Mouse (Mus musculus) spleen, postnatal 14 days (tissue): ENCODE data around the gene Tmem123.

Experiments used
- DNase-seq, 2 experiments: peaks; one replicate each; pipeline ENCODE4 v3.0.0; 2021 to 2022; ENCODE audit warnings: low spot score in 2 of 2

The Tmem123 gene

DNA sequence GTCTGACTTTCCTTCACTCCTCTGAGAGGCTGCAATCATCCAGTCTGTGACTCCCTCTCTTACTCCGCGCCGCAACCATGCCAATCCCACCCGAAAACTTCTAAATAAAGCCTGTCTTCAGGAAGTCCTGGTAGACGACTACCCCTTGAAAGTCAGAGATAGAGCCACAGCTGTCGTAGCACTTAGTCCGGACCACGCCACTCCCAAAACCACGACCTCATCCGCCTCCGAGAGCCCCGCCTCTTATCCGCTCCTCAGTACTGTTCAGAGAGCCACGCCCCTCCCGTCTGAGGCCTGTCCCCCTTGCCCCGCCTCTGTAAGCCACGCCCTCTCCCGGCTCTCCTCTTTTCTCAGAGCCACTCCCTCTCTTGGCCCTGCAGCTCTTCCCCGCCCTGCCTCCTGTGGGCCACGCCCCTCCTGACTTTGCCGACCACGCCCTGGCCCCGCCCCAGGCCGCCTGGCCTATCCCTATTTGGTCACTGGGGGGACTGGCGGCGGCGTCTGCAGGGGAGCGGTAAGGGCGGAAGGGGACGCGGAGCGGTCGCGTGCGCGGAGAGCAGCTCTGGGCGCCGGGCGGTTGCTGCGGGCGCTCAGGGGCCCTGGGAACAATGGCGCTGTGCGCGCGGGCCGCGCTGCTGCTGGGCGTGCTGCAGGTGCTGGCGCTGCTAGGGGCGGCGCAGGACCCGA lies at the start of gene Tmem123:
Tmem123 (plus strand) TSS at position 428 of the 687 bp plus-strand sequence.
- peak; percentile 99 for DNase-seq

GRCm38 (mm10) chr9:7714062-7714907 lies 49.6 kb upstream of the Tmem123 start:
- DNase-seq = peak in 1 of 2 experiments; percentile 24

- DNase-seq = no peak
These were observed 49.0 kb upstream of the Tmem123 start for GRCm38 (mm10) chr9:7714908-7715175.

DNA sequence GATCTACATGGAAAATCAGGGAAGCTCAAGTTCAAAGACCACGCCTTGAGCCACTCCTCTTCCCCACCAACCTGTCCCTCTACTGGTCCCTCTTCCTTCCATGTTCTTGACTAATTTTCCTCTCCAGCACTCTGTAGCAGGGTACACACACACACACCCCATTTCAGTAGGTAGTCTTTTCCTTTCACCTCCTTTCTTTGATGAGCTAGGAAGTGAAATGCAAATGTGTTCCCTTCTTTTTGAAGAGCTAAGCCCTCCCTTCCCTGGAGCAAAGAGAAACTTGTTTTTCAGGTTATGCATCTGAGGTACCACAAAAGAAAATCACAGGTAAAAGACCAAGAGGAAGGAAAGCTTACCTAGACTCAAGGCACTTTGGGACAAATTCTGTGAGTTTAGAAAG lies 42.3 kb upstream of the Tmem123 start:
- no peak for DNase-seq

GRCm38 (mm10) chr9:7728997-7729396 lies 34.8 kb upstream of the Tmem123 start:
- no peak for DNase-seq

DNA sequence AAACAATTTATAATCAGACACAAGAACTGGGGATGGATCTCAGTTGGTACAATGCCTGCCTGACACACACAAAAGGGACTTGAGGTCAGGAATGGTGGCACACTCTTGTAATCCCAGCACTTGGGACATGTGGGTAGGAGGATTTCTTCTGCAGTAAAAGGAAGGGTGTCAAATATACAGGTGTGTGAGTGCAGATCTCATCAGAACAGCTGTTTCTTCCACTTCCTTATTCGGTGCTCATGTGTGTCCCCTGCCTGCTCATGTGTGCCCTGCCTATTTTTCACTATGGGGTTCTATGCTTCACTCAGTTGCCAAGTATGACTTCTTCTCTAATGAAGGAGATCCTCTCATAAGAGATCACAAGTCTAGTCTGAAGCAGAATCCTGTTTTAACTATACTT lies 21.1 kb upstream of the Tmem123 start:
- no peak for DNase-seq

DNA sequence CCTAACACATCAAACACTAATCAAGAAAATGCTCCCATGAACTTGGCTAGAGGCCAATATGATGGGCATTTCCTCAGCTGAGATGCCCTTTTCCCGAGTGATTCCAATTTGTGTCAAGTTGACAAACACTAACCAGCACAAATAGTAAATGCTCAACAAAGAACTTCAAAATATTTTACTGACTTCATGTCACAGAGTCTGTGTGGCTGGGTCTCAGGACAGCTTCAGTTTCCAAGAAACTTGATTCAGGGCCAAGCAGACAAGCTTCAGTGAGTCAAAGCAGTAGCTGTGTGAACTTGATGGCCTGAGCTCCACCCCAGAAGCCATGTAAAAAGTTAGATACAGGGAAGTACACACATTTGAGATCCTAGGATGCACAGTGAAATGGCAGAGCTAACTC lies 19.7 kb upstream of the Tmem123 start:
- DNase-seq = no peak

DNA sequence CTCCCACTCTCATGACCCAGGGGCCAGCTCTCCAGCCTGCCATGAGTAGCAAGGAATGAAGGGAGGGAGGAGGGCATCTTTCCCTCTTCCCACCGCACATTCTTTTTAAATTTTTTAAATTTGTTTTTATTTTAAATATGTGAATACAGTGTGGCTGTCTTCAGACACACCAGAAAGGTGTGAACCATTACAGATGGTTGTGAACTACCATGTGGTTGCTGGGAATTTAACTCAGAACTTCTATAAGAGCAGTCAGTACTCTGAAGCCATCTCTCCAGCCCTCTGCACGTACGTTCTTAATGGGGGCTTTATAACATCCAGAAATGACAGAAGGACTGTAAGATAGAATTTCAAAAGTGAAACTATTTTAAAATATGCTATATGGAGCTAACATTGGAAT lies 15.0 kb upstream of the Tmem123 start:
- no peak for DNase-seq

DNA sequence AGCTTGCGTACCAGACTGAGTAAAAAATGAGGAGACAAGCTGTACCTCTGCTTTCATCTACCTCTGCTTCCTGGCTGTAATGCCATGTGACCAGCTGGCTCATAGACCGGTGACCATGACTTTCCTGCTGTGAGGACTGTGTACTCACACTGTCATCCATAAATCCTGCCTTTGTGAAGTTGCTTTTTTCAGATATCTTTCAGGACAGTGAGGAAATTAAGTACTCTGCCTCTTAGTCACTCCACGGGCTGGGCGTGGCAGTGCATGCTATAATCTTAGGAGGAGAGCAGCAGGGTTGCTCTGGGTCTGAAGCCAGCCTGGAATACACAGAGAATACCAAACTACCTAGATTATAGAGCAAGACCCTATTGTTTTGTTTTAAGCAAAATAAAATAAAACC lies 14.3 kb upstream of the Tmem123 start:
- no peak for DNase-seq

- DNase-seq = no peak
These were observed 7.9 kb upstream of the Tmem123 start for GRCm38 (mm10) chr9:7755889-7756423.

DNA sequence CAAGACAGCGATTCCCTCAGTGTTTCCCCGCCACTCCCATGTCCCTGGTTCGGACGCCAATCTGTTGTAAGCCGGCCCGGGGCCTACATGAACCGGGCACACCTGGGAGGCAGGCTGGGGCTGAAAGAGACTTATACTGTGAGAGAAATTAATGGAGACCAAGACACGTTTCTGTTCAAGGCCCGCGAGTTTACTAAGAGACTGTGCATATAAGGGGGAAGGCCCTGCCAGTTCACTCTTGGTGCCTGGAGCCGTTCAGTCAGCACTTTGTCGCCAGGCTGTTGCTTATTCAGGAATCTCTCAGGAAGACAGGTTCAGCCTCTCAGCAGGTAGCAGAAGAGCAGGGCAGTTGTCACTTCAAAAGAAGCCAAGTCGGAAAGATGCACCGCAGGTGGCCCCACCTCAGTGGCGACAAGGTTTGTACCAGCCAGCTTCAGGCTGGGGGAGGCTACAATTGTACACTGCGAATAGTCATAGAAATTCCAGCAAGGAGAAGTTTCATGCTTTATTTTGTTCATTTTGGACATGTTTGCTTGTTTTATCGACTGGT lies 1.9 kb upstream of the Tmem123 start:
- no peak for DNase-seq

DNA sequence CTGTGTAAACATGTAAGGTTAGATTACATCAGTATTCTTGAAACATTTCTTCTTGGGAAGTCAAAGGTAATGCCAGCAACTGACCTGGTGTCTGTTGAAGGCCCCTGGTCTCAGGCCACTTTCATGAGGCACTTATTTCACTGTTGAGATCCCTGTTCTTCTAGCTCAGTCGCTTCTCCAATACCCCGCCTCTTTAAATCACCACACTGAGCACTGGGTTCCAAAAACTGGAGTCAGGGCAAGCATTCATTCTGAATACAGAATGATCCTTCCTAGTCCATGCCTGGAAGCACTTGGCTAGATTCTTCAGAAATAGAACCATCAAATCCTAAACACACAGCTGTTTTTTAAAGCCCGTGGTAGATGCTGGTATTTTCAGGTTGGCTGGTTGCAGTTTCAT lies 1.1 kb upstream of the Tmem123 start:
- no peak for DNase-seq

DNA sequence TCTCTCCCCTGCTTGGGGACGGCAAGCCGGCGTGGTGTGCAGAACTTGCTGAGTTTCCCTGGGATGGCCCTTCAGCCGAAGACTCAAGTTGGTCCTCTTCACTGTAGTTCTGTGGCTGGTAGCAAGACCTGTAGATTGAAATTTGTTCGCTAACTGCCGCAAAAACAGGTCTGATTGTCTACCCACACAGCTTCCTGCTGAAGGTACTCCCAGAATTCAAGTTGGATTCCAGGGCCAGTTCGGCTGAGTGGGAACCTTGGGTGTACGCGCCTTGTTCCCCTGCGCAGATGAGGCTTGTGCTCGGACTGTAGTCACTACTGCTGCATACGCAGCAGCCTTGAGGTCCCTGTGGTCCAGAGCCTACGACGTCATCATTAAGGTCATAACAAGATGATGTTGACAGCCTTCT lies 626 bp downstream of the Tmem123 start:
- DNase-seq = peak; percentile 25 to 30

DNA sequence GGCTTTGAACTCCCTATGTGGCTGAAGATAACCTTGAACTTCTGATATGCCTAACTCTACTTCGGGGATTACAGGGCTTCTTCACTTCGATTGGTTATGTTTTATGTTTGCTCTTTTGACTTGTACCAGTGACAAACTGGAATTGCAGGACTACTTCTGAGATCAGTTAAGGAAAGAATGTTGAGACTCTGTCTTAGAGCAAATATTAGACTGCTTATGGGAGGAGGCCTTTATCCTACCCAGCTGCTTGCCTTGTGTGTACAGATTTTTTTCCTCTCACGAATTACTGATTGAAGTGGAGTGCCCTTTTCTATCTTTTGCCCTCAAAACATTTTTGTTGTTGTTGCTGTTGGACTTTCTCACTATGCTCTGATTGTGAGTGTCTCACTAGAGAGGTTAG lies 1.4 kb downstream of the Tmem123 start:
- DNase-seq = no peak

DNA sequence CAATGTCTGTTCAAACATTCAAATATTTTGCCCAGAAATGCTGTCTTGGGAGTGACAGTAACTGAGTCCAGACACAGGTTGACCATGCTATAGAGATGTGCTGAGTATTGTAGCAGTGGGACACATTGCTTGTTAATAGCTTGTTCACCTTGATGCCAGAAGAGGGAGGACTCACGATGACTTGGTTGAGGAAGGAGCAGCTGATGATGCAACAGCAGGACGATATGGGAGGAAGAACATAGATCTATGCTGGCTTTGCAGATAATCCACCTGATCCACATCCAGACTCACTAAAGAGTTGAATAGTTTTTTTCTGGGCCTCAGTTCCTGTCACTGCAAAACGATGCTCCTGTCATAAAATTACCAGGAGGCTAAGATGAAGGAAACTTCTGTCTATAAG lies 2.7 kb downstream of the Tmem123 start:
- no peak for DNase-seq

GRCm38 (mm10) chr9:7767526-7767925 lies 3.7 kb downstream of the Tmem123 start:
- no peak for DNase-seq

GRCm38 (mm10) chr9:7769081-7769480 lies 5.2 kb downstream of the Tmem123 start:
- DNase-seq = no peak

DNA sequence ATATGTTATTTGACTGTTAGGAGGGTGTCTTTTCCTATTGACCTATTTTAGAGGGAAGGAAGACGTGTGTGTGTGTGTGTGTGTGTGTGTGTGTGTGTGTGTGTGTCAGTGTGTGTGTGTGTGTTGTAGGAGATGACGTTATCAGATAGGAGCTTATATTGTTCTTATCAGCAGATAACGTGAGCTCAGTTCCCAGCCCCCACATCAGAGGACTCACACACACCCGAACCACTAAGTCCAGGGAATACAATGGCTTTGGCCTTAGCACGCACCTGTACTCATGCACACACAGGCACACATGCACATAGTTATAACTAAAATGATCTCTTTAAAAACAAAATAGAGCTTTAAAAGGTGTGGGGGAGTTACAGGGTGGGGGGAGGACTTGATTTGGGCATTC lies 5.7 kb downstream of the Tmem123 start:
- no peak for DNase-seq

DNA sequence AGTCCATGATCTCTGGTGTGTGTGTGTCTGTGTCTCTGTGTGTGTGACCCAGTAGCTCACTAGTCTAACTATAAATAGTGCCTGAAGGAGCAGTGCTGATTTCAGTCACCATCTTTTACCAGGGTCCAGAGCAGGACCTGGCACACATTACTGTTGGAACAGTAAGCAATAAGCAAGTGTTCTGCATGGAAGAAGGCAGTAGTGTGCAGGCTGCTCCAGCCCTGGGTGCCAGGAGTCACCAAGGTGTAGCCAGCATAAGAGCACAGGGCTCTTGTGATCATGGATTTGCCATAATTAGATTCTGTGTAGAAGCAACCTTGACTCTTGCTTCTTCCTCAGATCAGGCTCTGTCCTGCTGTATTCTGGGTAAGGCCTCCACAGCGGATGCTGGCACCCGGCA lies 8.5 kb downstream of the Tmem123 start:
- DNase-seq = no peak

- no peak for DNase-seq
These were observed 9.1 kb downstream of the Tmem123 start for GRCm38 (mm10) chr9:7772773-7773454.

- DNase-seq = no peak
These were observed 9.8 kb downstream of the Tmem123 start for GRCm38 (mm10) chr9:7773686-7774085.

DNA sequence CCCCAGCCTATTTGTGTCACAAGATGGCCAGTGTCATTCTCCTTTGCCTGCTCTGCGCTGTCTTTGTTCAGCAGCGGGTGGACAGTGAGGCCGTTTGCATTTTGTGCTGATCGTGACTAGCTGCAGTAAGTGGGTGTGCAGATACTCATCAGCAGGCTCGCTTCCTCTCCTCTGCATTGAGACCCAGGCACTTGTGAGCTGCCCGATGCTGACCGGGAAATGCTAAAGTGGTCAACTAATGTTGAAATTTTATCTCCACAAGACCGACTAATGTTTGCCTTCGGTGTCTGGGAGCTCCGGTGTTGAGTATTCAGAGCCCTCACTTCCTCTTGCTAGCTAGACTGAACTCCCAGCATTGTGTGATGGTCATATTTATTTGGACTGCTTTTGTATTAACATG lies 10.7 kb downstream of the Tmem123 start:
- no peak for DNase-seq
